Mouse (Mus musculus): ENCODE data around the gene Amz2.

GRCm38 (mm10) chr11:109466987-109467386 is 41.2 kb downstream of the Amz2 start:
- TF ChIP-seq POLR2A (IDR thresholded peaks at IDR 0.05; ENCODE audit: insufficient read depth, low read depth, low read length) (no peak), CTCF (IDR thresholded peaks at IDR 0.05) (no peak)

All from heart, adult 2 months (tissue).